Mouse (Mus musculus) limb, embryonic 12.5 days (tissue): ENCODE measurements around the gene Picalm. TPM values are rescaled to one million over a fixed set of nuclear protein-coding genes. Genes with fewer than 3 reads are reported as not detected.

Experiments
- ATAC-seq: fragments of 200-750 bp; cut with Nextera tagmentation; 2 replicates; pipeline ENCODE4 v1.8.0; 2017; ENCODE audit warnings: low read depth, moderate TSS enrichment; ENCODE audit not compliant: insufficient number of reproducible peaks, insufficient read depth, low FRiP score, low TSS enrichment
- H3K27ac ChIP-seq: fragments of 300-500 bp; sonication (generic); 2 replicates; pipeline ENCODE4 v1.5.1; 2016; ENCODE audit warnings: mild to moderate bottlenecking, moderate library complexity
- H3K27me3 ChIP-seq: fragments of 300-500 bp; sonication (generic); 2 replicates; pipeline ENCODE4 v1.6.1; 2016; ENCODE audit warnings: mild to moderate bottlenecking, moderate library complexity
- H3K36me3 ChIP-seq: fragments of 300-500 bp; sonication (generic); 2 replicates; pipeline ENCODE4 v1.6.1; 2016; ENCODE audit warnings: mild to moderate bottlenecking, moderate library complexity
- H3K4me1 ChIP-seq: fragments of 300-500 bp; sonication (generic); replicated peaks from 2 replicates; pipeline ENCODE4 v1.6.1; 2016
- H3K4me2 ChIP-seq: fragments of 300-500 bp; sonication (generic); 2 replicates; pipeline ENCODE4 v1.6.1; 2016; ENCODE audit warnings: mild to moderate bottlenecking, moderate library complexity
- H3K4me3 ChIP-seq: fragments of 300-500 bp; sonication (generic); replicated peaks from 2 replicates; pipeline ENCODE4 v1.5.1; 2016; ENCODE audit warnings: mild to moderate bottlenecking
- H3K9ac ChIP-seq: fragments of 300-500 bp; sonication (generic); replicated peaks from 2 replicates; pipeline ENCODE4 v1.6.1; 2016; ENCODE audit warnings: mild to moderate bottlenecking, moderate library complexity
- H3K9me3 ChIP-seq: fragments of 300-500 bp; sonication (generic); 2 replicates; pipeline ENCODE4 v1.6.1; 2016; ENCODE audit warnings: mild to moderate bottlenecking, moderate library complexity
- WGBS: fragments of 180-500 bp; shearing (Covaris S2); methylation state at CpG from one replicate; pipeline ENCODE4 v1.1.7; 2016; 5-methylcytosine and 5-hydroxymethylcytosine counted together
- polyA plus RNA-seq: library from polyadenylated mRNA; unstranded; fragments of >200 nt; fragmentation: Nextera tagmentation; extraction: Ambion mirVana; gene quantifications from 2 replicates; pipeline ENCODE4 v1.2.1, GENCODE M21; 2016

Gene Picalm
- polyA plus RNA-seq, 1 experiment from 2014 or later: 45.4 TPM

DNA sequence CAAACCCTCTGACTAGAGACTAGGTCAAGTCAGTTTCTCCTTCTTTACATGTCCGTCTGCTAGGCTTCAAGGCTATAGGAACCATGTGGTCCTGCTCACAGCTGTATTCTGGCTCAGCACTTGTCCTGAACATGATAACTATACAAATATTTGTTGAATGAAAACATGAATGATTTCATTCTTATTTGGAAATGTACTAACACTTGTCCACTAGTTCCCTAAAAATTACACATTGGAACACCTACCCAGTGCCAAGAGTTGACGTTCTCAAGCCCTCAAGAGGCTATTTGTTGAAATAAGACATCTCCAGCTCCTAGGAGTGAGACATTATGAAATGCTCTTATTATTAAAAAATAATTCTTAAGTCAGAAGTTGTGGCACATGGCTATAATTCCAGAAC is 128.7 kb downstream of the Picalm start:
- H3K36me3 ChIP-seq: no peaks in the 10 kb centered on the region
- 89% methylated on average over 2 of the region's 2 CpGs for WGBS
- no peaks in the 10 kb centered on the region for H3K4me1 ChIP-seq
- H3K9ac ChIP-seq: no peak overlapping the region
- no peak for ATAC-seq
- H3K4me3 ChIP-seq: no peak overlapping the region
- H3K9me3 ChIP-seq: no peaks in the 10 kb centered on the region
- no peak overlapping the region for H3K27ac ChIP-seq
- no peak overlapping the region for H3K4me2 ChIP-seq
- H3K27me3 ChIP-seq: no peaks in the 10 kb centered on the region

DNA sequence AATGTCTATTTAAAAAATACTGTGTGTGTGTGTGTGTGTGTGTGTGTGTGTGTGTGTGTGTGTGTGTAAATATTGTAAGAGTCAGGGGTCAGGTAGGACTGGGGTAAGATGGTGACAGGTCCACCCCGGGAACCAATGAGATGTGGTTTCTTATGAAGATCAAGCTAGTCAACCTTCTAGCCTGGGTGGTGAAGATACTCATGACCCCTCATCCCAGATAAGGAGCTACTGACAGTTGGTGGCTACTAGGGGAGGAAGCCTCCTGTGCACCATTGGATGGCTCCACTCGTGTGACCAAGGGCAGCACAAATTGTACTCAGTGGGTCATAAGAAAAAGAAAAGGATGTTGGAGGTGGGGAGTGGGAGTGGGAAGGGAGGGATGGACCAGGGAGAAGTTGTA is 129.9 kb downstream of the Picalm start:
- Histone ChIP-seq H3K4me3 (no peak overlapping the region), H3K9me3 (no peaks in the 10 kb centered on the region), H3K36me3 (no peaks in the 10 kb centered on the region), H3K27ac (no peak overlapping the region), H3K4me2 (no peak overlapping the region), H3K9ac (no peak overlapping the region), H3K4me1 (no peaks in the 10 kb centered on the region), H3K27me3 (no peaks in the 10 kb centered on the region)
- no peak for ATAC-seq
- 81% methylated on average over 2 of the region's 2 CpGs for WGBS

DNA sequence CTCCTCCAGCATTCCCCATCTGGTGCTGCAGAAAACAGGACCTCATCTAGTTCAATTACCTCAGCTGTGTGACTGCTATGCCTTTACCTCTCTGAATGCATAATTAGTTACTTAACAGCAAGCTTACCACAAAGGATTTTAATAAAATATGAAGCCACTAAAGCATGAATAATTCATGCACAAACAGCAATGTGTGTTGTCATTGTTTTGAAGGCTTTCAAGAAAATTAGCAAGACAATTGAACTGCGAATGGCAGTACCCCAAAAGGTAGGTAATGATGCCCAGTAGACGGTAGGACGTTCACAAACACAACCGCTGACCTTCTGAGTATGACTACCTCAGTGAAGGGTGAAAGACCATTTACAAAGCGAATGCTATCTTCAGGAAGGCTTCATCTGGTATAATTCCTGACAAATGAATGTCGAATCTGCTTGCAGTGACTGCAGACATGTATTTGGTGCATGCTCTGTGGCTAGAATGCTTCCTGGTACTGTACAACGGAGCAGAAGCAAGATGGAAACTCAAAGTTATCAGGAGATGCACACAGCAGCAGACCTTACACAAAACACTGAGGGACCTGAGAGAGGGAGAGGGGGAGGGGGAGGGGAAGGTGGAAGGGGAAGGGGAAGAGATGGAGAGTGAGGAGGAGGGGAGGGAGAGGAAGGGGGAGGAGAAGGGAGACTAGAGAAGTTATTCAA is 132.0 kb downstream of the Picalm start:
- 35% methylated on average over 7 of the region's 7 CpGs for WGBS

More for the DNA sequence above, 132.0 kb downstream of the Picalm start:
- no peak overlapping the region for H3K4me2 ChIP-seq
- H3K9me3 ChIP-seq: no peaks in the 10 kb centered on the region
- no peaks in the 10 kb centered on the region for H3K27me3 ChIP-seq
- H3K27ac ChIP-seq: no peak overlapping the region
- no peak overlapping the region for H3K9ac ChIP-seq
- H3K4me3 ChIP-seq: no peak overlapping the region
- ATAC-seq: no peak
- H3K4me1 ChIP-seq: no peaks in the 10 kb centered on the region; the same call in 1 of the 2 replicates
- no peaks in the 10 kb centered on the region for H3K36me3 ChIP-seq

Other genes starting within 250 kb of the Picalm start
- gene Ccdc81, start 226.6 kb upstream of the Picalm start, polyA plus RNA-seq: 0.08 and 0.21 TPM in 2 replicates
- 124 and 129 TPM in 2 replicates for gene Hikeshi, start 189.0 kb upstream of the Picalm start, polyA plus RNA-seq
- 95.5 and 97.3 TPM in 2 replicates for gene Eed, start 149.2 kb upstream of the Picalm start, polyA plus RNA-seq
- not detected in 2 replicates for gene Ccdc83, start 135.6 kb downstream of the Picalm start, polyA plus RNA-seq
- 8.9 and 10.9 TPM in 2 replicates for gene Sytl2, start 172.0 kb downstream of the Picalm start, polyA plus RNA-seq